Comparison of ENCODE assay signal across 18 mouse cellular contexts in genomic region chr6:118776459-118776858, GRCm38 (mm10).
DNase-seq lines count a peak whose midpoint lies in the region; ATAC-seq and TF ChIP-seq lines count a peak whose summit lies in the region.
"Had no signal": no experiment of that assay in that cellular context is flagged by ENCODE, and none has a peak within 500 bp of the region (broad histone marks: within the 10 kb centered on the region; RNA-seq: fewer than 3 reads in every experiment).

No protein-coding gene starts in this region.

- peak; percentile 30 to 31 for DNase-seq in cerebellum, postnatal 14 days
- no peak for DNase-seq in cerebellum, postnatal 36 days
- peak; percentile 37 for DNase-seq in hindbrain, postnatal 0 days (ENCODE audit: low spot score)
- peak; percentile 32 for DNase-seq in left cerebral cortex, postnatal 4 days
- no peak for DNase-seq in left cerebral cortex, adult 9 months (ENCODE audit: low spot score in 2 of 2)
- DNase-seq in brain, adult 2 months (ENCODE audit: low read depth, low spot score): peak; percentile 50
- DNase-seq in ovary, postnatal 14 days (ENCODE audit: low spot score): no peak
- DNase-seq: cerebellum, adult 11-12 months; gastrocnemius, postnatal 10 days; heart, adult 18-20 months; liver; liver, postnatal 0 days had no signal

- no peaks in the 10 kb centered on the region for H3K4me1 ChIP-seq in hindbrain, postnatal 0 days (ENCODE audit: insufficient read depth, low read length)
- no peaks in the 10 kb centered on the region for H3K4me1 ChIP-seq in hindbrain, embryonic 12.5 days
- H3K4me1 ChIP-seq: embryonic facial prominence, embryonic 15.5 days; kidney, embryonic 15.5 days; midbrain, embryonic 13.5 days had no signal

- no peak overlapping the region for H3K4me3 ChIP-seq in hindbrain, postnatal 0 days (ENCODE audit: low read length)
- H3K4me3 ChIP-seq in hindbrain, embryonic 12.5 days: no peak overlapping the region
- H3K4me3 ChIP-seq: embryonic facial prominence, embryonic 15.5 days; hindbrain, embryonic 10.5 days; intestine, embryonic 15.5 days; kidney, embryonic 15.5 days; midbrain, embryonic 13.5 days had no signal

- intact Hi-C loops in left cerebral cortex, postnatal 4 days (cut with DNase I): no loop called here

- H3K4me2 ChIP-seq in hindbrain, postnatal 0 days (ENCODE audit: low read depth, low read length): no peak overlapping the region
- H3K4me2 ChIP-seq in hindbrain, embryonic 12.5 days (replicated peaks): no peak overlapping the region
- H3K4me2 ChIP-seq: embryonic facial prominence, embryonic 15.5 days; intestine, embryonic 15.5 days; kidney, embryonic 15.5 days; midbrain, embryonic 13.5 days had no signal

- H3K27me3 ChIP-seq in hindbrain, postnatal 0 days (ENCODE audit: insufficient read depth, low read length): no peaks in the 10 kb centered on the region
- no peaks in the 10 kb centered on the region for H3K27me3 ChIP-seq in hindbrain, embryonic 12.5 days
- H3K27me3 ChIP-seq: embryonic facial prominence, embryonic 15.5 days; intestine, embryonic 15.5 days; kidney, embryonic 15.5 days; midbrain, embryonic 13.5 days had no signal

- peak; percentile 39; the same call in 1 of the 2 replicates for ATAC-seq in hindbrain, postnatal 0 days
- ATAC-seq in hindbrain, embryonic 12.5 days (ENCODE audit: low FRiP score): no peak
- ATAC-seq: intestine, embryonic 15.5 days; liver, postnatal 0 days; midbrain, embryonic 13.5 days had no signal

- WGBS in hindbrain, postnatal 0 days: 65% methylated on average over 9 of the region's 9 CpGs
- WGBS in hindbrain, embryonic 12.5 days: 76% methylated on average over 9 of the region's 9 CpGs

- H3K36me3 ChIP-seq in hindbrain, postnatal 0 days (ENCODE audit: insufficient read depth, low read length): no peaks in the 10 kb centered on the region
- H3K36me3 ChIP-seq in hindbrain, embryonic 12.5 days: no peaks in the 10 kb centered on the region
- H3K36me3 ChIP-seq: hindbrain, embryonic 10.5 days; intestine, embryonic 15.5 days; kidney, embryonic 15.5 days had no signal

- no peak for TF ChIP-seq CTCF in hindbrain, postnatal 0 days (IDR thresholded peaks at IDR 0.05; ENCODE audit: low read depth)

- no peak overlapping the region for H3K27ac ChIP-seq in hindbrain, postnatal 0 days
- H3K27ac ChIP-seq in hindbrain, embryonic 12.5 days: no peak overlapping the region
- H3K27ac ChIP-seq: embryonic facial prominence, embryonic 15.5 days; hindbrain, embryonic 10.5 days; intestine, embryonic 15.5 days; kidney, embryonic 15.5 days; midbrain, embryonic 13.5 days had no signal

- H3K9ac ChIP-seq in hindbrain, postnatal 0 days (replicated peaks; ENCODE audit: low read length): no peak overlapping the region
- no peak overlapping the region for H3K9ac ChIP-seq in hindbrain, embryonic 12.5 days
- H3K9ac ChIP-seq: embryonic facial prominence, embryonic 15.5 days; intestine, embryonic 15.5 days; kidney, embryonic 15.5 days; liver, postnatal 0 days; midbrain, embryonic 13.5 days had no signal

- no peaks in the 10 kb centered on the region for H3K9me3 ChIP-seq in hindbrain, postnatal 0 days (ENCODE audit: low read length)
- peaks cover 3% of the 10 kb centered on the region; the same call in 1 of the 2 replicates for H3K9me3 ChIP-seq in hindbrain, embryonic 12.5 days (replicated peaks)
- H3K9me3 ChIP-seq: embryonic facial prominence, embryonic 15.5 days; hindbrain, embryonic 10.5 days; intestine, embryonic 15.5 days; kidney, embryonic 15.5 days; midbrain, embryonic 13.5 days had no signal

Comparison
In these comparisons a context has a peak if more than half of its experiments do, and no peak if none do; other contexts are left out.
1. DNase-seq: peak in cerebellum, postnatal 14 days (2 of 2), hindbrain, postnatal 0 days (single experiment), left cerebral cortex, postnatal 4 days (single experiment) and brain, adult 2 months (single experiment); none in cerebellum, postnatal 36 days (0 of 2), left cerebral cortex, adult 9 months (0 of 2) and ovary, postnatal 14 days (single experiment).